Mouse (Mus musculus) stomach, embryonic 14.5 days (tissue): Measurements from ENCODE around the gene Sf3b2. TPM values are rescaled to one million over a fixed set of nuclear protein-coding genes. Genes with fewer than 3 reads are reported as not detected.

Experiments used
- ATAC-seq: fragments of 200-750 bp; cut with Nextera tagmentation; 2 replicates; pipeline ENCODE4 v1.8.0; 2017; ENCODE audit warnings: low read depth, moderate TSS enrichment; ENCODE audit not compliant: insufficient number of reproducible peaks, insufficient read depth, low FRiP score
- H3K27ac ChIP-seq: fragments of 300-500 bp; sonication (generic); 2 replicates; pipeline ENCODE4 v1.5.1; 2014; ENCODE audit warnings: mild to moderate bottlenecking, low read length, moderate library complexity, mixed read lengths
- H3K27me3 ChIP-seq: fragments of 300-500 bp; sonication (generic); 2 replicates; pipeline ENCODE4 v1.6.1; 2014; ENCODE audit warnings: low read length, control low read depth, mixed read lengths; ENCODE audit not compliant: control insufficient read depth, insufficient read depth
- H3K36me3 ChIP-seq: fragments of 300-500 bp; sonication (generic); 2 replicates; pipeline ENCODE4 v1.6.1; 2014; ENCODE audit warnings: mild to moderate bottlenecking, control low read depth, low read length, moderate library complexity, mixed read lengths; ENCODE audit not compliant: control insufficient read depth, insufficient read depth
- H3K4me1 ChIP-seq: fragments of 300-500 bp; sonication (generic); 2 replicates; pipeline ENCODE4 v1.6.1; 2014; ENCODE audit warnings: low read length, control low read depth, mixed read lengths; ENCODE audit not compliant: control insufficient read depth, insufficient read depth
- H3K4me2 ChIP-seq: fragments of 300-500 bp; sonication (generic); replicated peaks from 2 replicates; pipeline ENCODE4 v1.6.1; 2014; ENCODE audit warnings: low read depth, low read length, control low read depth
- H3K4me3 ChIP-seq: fragments of 300-500 bp; sonication (generic); 2 replicates; pipeline ENCODE4 v1.5.1; 2014; ENCODE audit warnings: low read depth, low read length, control low read depth
- H3K9ac ChIP-seq: fragments of 300-500 bp; sonication (generic); replicated peaks from 2 replicates; pipeline ENCODE4 v1.6.1; 2014; ENCODE audit warnings: low read depth, mild to moderate bottlenecking, control low read depth, low read length, moderate library complexity, mixed read lengths
- H3K9me3 ChIP-seq: fragments of 300-500 bp; sonication (generic); 2 replicates; pipeline ENCODE4 v1.6.1; 2016; ENCODE audit warnings: low read depth, low read length, control low read depth; ENCODE audit not compliant: control insufficient read depth
- WGBS: fragments of 180-500 bp; shearing (Covaris S2); extraction: QIAGEN DNeasy Blood & Tissue Kit; methylation state at CpG from one replicate; pipeline ENCODE4 v1.1.7; 2014; 5-methylcytosine and 5-hydroxymethylcytosine counted together
- polyA plus RNA-seq: library from polyadenylated mRNA; unstranded; fragments of >200 nt; fragmentation: Nextera tagmentation; extraction: Ambion mirVana; gene quantifications from 2 replicates; pipeline ENCODE4 v1.2.1, GENCODE M21; 2014

Sf3b2 gene
- polyA plus RNA-seq, 1 experiment from 2014 or later: 343 TPM

- Histone ChIP-seq H3K27me3 (no peaks in the 10 kb centered on the region), H3K4me1 (no peaks in the 10 kb centered on the region), H3K4me3 (no peak overlapping the region), H3K27ac (no peak overlapping the region), H3K9me3 (no peaks in the 10 kb centered on the region), H3K9ac (no peak overlapping the region), H3K36me3 (no peaks in the 10 kb centered on the region), H3K4me2 (no peak overlapping the region)
- 74% methylated on average over 2 of the region's 2 CpGs for WGBS
- ATAC-seq: no peak
Measured at GRCm38 (mm10) chr19:5224624-5225023, 70.6 kb downstream of the Sf3b2 start.

GRCm38 (mm10) chr19:5224077-5224476, 71.2 kb downstream of the Sf3b2 start:
- H3K27me3 ChIP-seq: no peaks in the 10 kb centered on the region
- 83% methylated on average over 4 of the region's 4 CpGs for WGBS
- no peak for ATAC-seq

More at GRCm38 (mm10) chr19:5224077-5224476, 71.2 kb downstream of the Sf3b2 start:
- Histone ChIP-seq H3K4me3 (no peak overlapping the region), H3K36me3 (no peaks in the 10 kb centered on the region), H3K4me1 (no peaks in the 10 kb centered on the region), H3K9ac (no peak overlapping the region), H3K4me2 (no peak overlapping the region), H3K27ac (no peak overlapping the region), H3K9me3 (no peaks in the 10 kb centered on the region)

Other genes with a start within 250 kb of the Sf3b2 start
- gene Rin1, start 245.0 kb downstream of the Sf3b2 start, polyA plus RNA-seq: 2.4 and 3.3 TPM in 2 replicates
- 88.3 and 90.1 TPM in 2 replicates for gene Cd248, start 227.4 kb downstream of the Sf3b2 start, polyA plus RNA-seq
- gene Tmem151a, start 209.9 kb downstream of the Sf3b2 start, polyA plus RNA-seq: 6.4 and 7.7 TPM in 2 replicates
- gene Yif1a, start 206.9 kb downstream of the Sf3b2 start, polyA plus RNA-seq: 112 and 117 TPM in 2 replicates
- 25.8 and 27.3 TPM in 2 replicates for gene Cnih2, start 196.9 kb downstream of the Sf3b2 start, polyA plus RNA-seq
- gene Rab1b, start 188.4 kb downstream of the Sf3b2 start, polyA plus RNA-seq: 253 TPM in 2 replicates
- gene Klc2, start 176.9 kb downstream of the Sf3b2 start, polyA plus RNA-seq: 15.7 and 15.9 TPM in 2 replicates
- gene Pacs1, start 22.3 kb downstream of the Sf3b2 start, polyA plus RNA-seq: 23.5 and 23.7 TPM in 2 replicates
- 3.1 and 3.3 TPM in 2 replicates for gene Gal3st3, start 2.9 kb upstream of the Sf3b2 start, polyA plus RNA-seq
- not detected in 2 replicates for gene Catsper1, start 40.3 kb upstream of the Sf3b2 start, polyA plus RNA-seq
- 0.78 and 1.5 TPM in 2 replicates for gene Cst6, start 54.1 kb upstream of the Sf3b2 start, polyA plus RNA-seq
- 44.3 and 45.9 TPM in 2 replicates for gene Eif1ad, start 71.3 kb upstream of the Sf3b2 start, polyA plus RNA-seq
- gene Banf1, start 71.7 kb upstream of the Sf3b2 start, polyA plus RNA-seq: 434 and 456 TPM in 2 replicates
- 56.3 and 65.0 TPM in 2 replicates for gene Sart1, start 93.2 kb upstream of the Sf3b2 start, polyA plus RNA-seq
- 2.0 TPM in 1 of 2 replicates, not detected in the other for gene Tsga10ip, start 107.1 kb upstream of the Sf3b2 start, polyA plus RNA-seq
- 191 and 198 TPM in 2 replicates for gene Drap1, start 129.5 kb upstream of the Sf3b2 start, polyA plus RNA-seq
- gene AI837181, start 129.7 kb upstream of the Sf3b2 start, polyA plus RNA-seq: 35.8 and 39.2 TPM in 2 replicates
- not detected in 2 replicates for gene Fosl1, start 152.1 kb upstream of the Sf3b2 start, polyA plus RNA-seq
- gene Ccdc85b, start 162.4 kb upstream of the Sf3b2 start, polyA plus RNA-seq: 6.8 and 7.8 TPM in 2 replicates
- gene Fibp, start 165.2 kb upstream of the Sf3b2 start, polyA plus RNA-seq: 126 and 130 TPM in 2 replicates
- 1.5 and 2.3 TPM in 2 replicates for gene Ctsw, start 173.1 kb upstream of the Sf3b2 start, polyA plus RNA-seq
- 177 and 179 TPM in 2 replicates for gene Efemp2, start 178.5 kb upstream of the Sf3b2 start, polyA plus RNA-seq
- gene Mus81, start 192.9 kb upstream of the Sf3b2 start, polyA plus RNA-seq: 41.2 and 46.6 TPM in 2 replicates
- gene Cfl1, start 195.0 kb upstream of the Sf3b2 start, polyA plus RNA-seq: 2,904 and 2,937 TPM in 2 replicates
- 0.25 and 0.42 TPM in 2 replicates for gene 1700020D05Rik, start 208.3 kb upstream of the Sf3b2 start, polyA plus RNA-seq
- 12.4 and 13.0 TPM in 2 replicates for gene Snx32, start 215.1 kb upstream of the Sf3b2 start, polyA plus RNA-seq